Mouse (Mus musculus) embryo, embryonic 11 days (tissue): Measurements from ENCODE around the gene Ltbr.
"Not testable (repeated sequence)": the region's sequence is repeated elsewhere in the genome, so short reads cannot be mapped to it uniquely, and the experiment has no call there.

Experiments used
- DNase-seq: peaks from one replicate; pipeline ENCODE4 v3.0.0-alpha.2; 2015

Gene Ltbr

GRCm38 (mm10) chr6:125308921-125309320 is 4.8 kb downstream of the Ltbr start:
- peak; percentile 66 for DNase-seq

GRCm38 (mm10) chr6:125307091-125307490 is 6.6 kb downstream of the Ltbr start:
- no peak for DNase-seq

- no peak for DNase-seq
These were observed 8.2 kb downstream of the Ltbr start for GRCm38 (mm10) chr6:125305465-125305864.

GRCm38 (mm10) chr6:125304408-125304807 is 9.3 kb downstream of the Ltbr start:
- not testable (repeated sequence) for DNase-seq

- DNase-seq, result no peak
These were observed 10.4 kb downstream of the Ltbr start for GRCm38 (mm10) chr6:125303242-125303641.

GRCm38 (mm10) chr6:125302231-125302982 is 11.3 kb downstream of the Ltbr start:
- no peak for DNase-seq

- no peak for DNase-seq
These were observed 12.7 kb downstream of the Ltbr start for GRCm38 (mm10) chr6:125300982-125301381.

GRCm38 (mm10) chr6:125297149-125297820 is 16.4 kb downstream of the Ltbr start:
- no peak for DNase-seq

GRCm38 (mm10) chr6:125294049-125294448 is 19.6 kb downstream of the Ltbr start:
- no peak for DNase-seq

- no peak for DNase-seq
These were observed 21.4 kb downstream of the Ltbr start for GRCm38 (mm10) chr6:125292256-125292655.

GRCm38 (mm10) chr6:125291329-125291728 is 22.4 kb downstream of the Ltbr start:
- no peak for DNase-seq

- no peak for DNase-seq
These were observed 25.0 kb downstream of the Ltbr start for GRCm38 (mm10) chr6:125288730-125289129.

GRCm38 (mm10) chr6:125286944-125287343 is 26.7 kb downstream of the Ltbr start:
- DNase-seq, result no peak

GRCm38 (mm10) chr6:125285890-125286289 is 27.8 kb downstream of the Ltbr start, which contains the start of gene Tuba3a:
Tuba3a (minus strand) TSS chr6:125286042.
- DNase-seq, result no peak

GRCm38 (mm10) chr6:125284751-125285150 is 28.9 kb downstream of the Ltbr start:
- DNase-seq, result no peak

- DNase-seq, result no peak
These were observed 29.4 kb downstream of the Ltbr start for GRCm38 (mm10) chr6:125284250-125284649.

- DNase-seq, result not testable (repeated sequence)
These were observed 31.0 kb downstream of the Ltbr start for GRCm38 (mm10) chr6:125282721-125283120.

GRCm38 (mm10) chr6:125279729-125280128 is 34.0 kb downstream of the Ltbr start:
- no peak for DNase-seq

GRCm38 (mm10) chr6:125274841-125275563 is 38.7 kb downstream of the Ltbr start:
- DNase-seq, result peak; percentile 45

- DNase-seq, result no peak
These were observed 41.4 kb downstream of the Ltbr start for GRCm38 (mm10) chr6:125272228-125272785.

GRCm38 (mm10) chr6:125271455-125272227 is 42.0 kb downstream of the Ltbr start:
- DNase-seq, result peak; percentile 88

- no peak for DNase-seq
These were observed 44.9 kb downstream of the Ltbr start for GRCm38 (mm10) chr6:125268799-125269198.
